Mouse (Mus musculus): ENCODE results near the gene Uqcc1.

The Uqcc1 gene

GRCm38 (mm10) chr2:155929531-155930442 lies at the start of gene Uqcc1:
Uqcc1 (minus strand) TSS chr2:155930310.
- peak; percentile 95 for DNase-seq (ENCODE audit: low spot score)

- peak; percentile 82 for DNase-seq (ENCODE audit: low spot score)
These were observed 49.4 kb upstream of the Uqcc1 start for GRCm38 (mm10) chr2:155979328-155979991.

GRCm38 (mm10) chr2:155974087-155974731 lies 44.1 kb upstream of the Uqcc1 start:
- no peak for DNase-seq (ENCODE audit: low spot score)

- DNase-seq (ENCODE audit: low spot score), result no peak
These were observed 43.2 kb upstream of the Uqcc1 start for GRCm38 (mm10) chr2:155973348-155973747.

GRCm38 (mm10) chr2:155962991-155963390 lies 32.9 kb upstream of the Uqcc1 start:
- DNase-seq (ENCODE audit: low spot score), result no peak

DNA sequence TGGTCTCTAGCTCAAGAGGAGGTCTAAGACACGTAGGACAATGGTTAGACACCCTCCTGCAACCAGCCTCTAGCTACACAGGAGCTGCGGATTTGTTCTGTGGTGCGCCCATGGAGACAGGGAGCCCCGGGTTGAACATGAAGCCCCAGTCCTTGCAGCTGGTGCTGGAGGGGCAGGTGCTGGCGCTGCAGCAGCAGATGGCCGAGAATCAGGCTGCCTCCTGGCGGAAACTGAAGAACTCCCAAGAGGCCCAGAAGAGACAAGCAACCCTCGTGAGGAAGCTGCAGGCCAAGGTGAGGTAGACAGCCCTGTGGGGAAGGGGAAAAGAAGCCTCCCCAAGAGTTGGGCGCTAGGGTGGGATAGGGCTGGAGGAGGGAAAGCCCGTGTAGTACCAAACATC lies 31.8 kb upstream of the Uqcc1 start:
- DNase-seq (ENCODE audit: low spot score), result no peak

GRCm38 (mm10) chr2:155959981-155960380 lies 29.9 kb upstream of the Uqcc1 start:
- no peak for DNase-seq (ENCODE audit: low spot score)

GRCm38 (mm10) chr2:155956134-155957059 lies 26.3 kb upstream of the Uqcc1 start, which contains the start of gene Cep250:
Cep250 (plus strand) TSS chr2:155956458.
- peak; percentile 88 for DNase-seq (ENCODE audit: low spot score)

- peak; percentile 15 for DNase-seq (ENCODE audit: low spot score)
These were observed 21.9 kb upstream of the Uqcc1 start for GRCm38 (mm10) chr2:155952006-155952405.

DNA sequence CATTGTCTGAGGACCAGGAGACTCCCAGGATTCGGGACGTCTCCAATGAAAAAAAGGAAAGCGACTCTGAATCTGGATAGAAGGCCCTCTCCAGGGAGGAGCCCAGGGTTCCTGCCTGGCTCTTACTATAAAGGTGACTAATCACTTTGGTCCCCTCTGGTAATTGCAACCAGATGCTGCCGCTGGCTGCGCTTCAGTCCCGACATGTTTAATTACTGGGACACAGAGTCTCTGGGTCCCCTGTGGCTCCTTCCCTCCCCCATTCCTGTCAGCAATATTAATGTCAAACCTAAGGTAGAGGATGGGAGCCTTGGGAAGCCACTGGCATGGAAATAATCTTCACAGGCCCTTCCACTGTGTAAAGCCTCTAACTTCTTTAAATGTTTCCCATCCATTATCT lies 19.3 kb upstream of the Uqcc1 start:
- no peak for DNase-seq (ENCODE audit: low spot score)

- DNase-seq (ENCODE audit: low spot score), result no peak
These were observed 17.4 kb upstream of the Uqcc1 start for GRCm38 (mm10) chr2:155947390-155948002.

- DNase-seq (ENCODE audit: low spot score), result no peak
These were observed 16.4 kb upstream of the Uqcc1 start for GRCm38 (mm10) chr2:155946499-155946898.

- DNase-seq (ENCODE audit: low spot score), result peak; percentile 56
These were observed 16.0 kb upstream of the Uqcc1 start for GRCm38 (mm10) chr2:155946069-155946468.

DNA sequence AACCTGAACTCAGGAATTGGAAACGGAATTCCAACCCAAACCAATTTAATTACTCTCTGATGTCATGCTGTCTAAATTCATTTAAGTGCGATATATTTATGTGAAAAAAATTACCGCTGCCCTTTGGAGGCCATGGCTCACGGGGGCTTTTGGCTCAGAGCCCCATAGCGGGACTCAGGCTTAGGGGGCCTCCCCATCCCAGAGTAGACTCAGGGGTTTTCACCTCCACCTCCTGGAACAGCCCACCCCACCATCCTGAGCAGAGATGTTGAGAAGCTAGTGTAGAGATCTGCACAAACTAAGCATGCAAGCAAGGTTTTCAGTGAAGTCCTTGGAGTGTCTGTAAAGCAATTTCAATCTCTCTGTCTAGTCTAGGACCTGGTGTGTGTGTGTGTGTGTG lies 15.5 kb upstream of the Uqcc1 start:
- DNase-seq (ENCODE audit: low spot score), result no peak

- no peak for DNase-seq (ENCODE audit: low spot score)
These were observed 15.0 kb upstream of the Uqcc1 start, which contains the start of gene Gdf5 for GRCm38 (mm10) chr2:155945124-155945523. Gdf5 (minus strand) TSS chr2:155945367.

GRCm38 (mm10) chr2:155944685-155945084 lies 14.6 kb upstream of the Uqcc1 start:
- DNase-seq (ENCODE audit: low spot score), result no peak

DNA sequence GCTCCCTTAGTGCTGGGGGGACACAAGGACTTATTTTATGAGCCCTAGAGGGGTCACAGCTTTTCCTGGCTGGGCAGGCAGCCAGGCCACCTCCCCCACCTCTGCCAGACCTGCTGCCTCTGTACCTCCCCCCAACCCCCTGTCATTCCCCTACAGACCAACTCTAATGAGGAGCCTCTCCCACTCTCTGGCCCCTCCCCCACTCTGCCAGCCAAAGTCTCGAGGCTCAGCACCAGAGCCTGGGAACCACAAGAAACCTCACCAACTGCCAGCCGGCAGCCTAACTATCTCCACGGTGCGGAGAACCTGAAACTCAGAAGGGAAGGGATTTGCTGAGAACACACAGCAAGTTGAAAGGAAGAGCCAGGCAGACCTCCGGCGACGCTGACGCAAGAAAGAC lies 13.4 kb upstream of the Uqcc1 start:
- DNase-seq (ENCODE audit: low spot score), result no peak

DNA sequence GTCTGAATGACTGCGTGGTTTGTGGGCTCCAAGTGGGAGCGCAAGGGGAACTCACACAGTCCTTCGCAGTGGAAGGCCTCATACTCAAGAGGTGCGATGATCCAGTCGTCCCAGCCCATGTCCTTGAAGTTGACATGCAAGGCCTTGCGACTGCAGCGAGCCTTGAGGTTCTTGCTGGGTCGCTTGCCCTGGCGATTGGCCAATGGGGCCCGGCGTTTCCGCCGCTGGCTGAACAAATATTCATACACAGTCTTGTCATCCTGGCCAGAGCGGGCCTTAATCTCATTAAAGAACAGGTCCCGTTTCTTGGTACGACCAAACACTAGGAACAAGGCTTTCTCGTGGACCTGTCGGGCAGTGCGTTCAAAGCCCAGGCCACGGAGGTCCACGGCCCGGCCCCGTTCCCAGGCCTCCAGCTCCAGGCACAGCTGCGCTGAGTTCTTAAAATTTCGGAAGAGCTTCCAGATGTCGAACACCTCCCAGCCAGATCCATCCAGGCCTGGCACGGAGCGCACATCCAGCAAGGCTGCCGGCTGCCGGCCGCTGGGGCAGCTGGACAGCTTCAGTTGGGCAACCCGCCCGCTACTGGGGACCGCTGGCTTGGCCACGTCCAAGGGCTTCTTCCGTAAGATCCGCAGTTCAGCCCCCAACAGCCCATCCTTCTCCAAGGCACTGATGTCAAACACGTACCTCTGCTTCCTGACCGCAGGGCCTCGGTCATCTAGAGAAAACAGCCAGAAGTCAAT lies 11.8 kb upstream of the Uqcc1 start:
- no peak for DNase-seq (ENCODE audit: low spot score)

DNA sequence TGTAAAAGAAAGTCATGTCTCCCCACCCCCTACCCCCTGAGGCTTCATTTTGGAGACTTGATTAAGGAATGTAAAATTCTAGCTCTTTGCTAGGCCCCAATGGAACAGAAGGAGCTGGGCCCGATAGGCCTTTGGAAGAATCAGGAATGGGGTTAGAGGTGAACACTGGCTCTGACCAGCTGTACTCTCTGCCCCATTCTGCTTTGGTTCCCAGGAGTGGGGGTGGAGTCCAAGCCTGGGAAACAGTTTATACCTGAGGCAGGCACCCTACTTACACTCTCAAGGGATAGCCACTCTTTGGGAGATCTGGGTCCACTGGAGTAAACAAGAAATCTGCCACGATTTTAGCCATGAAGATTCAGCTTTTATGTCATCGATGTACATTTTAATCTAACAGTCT lies 10.6 kb upstream of the Uqcc1 start, which contains the start of gene Gm15557:
Gm15557 (plus strand) TSS at position 48 of the 400 bp plus-strand sequence.
- no peak for DNase-seq (ENCODE audit: low spot score)

GRCm38 (mm10) chr2:155939897-155940529 lies 9.9 kb upstream of the Uqcc1 start:
- DNase-seq (ENCODE audit: low spot score), result no peak
